ENCODE assay signal across 8 mouse cellular contexts in genomic region chr15:89149271-89150040, GRCm38 (mm10). TPM values are rescaled to one million over a fixed set of nuclear protein-coding genes. Genes with fewer than 3 reads are reported as not detected.
A peak's percentile ranks its signal among the peaks of the same experiment; 100 is the strongest.
DNase-seq lines count a peak whose midpoint lies in the region; ATAC-seq and TF ChIP-seq lines count a peak whose summit lies in the region.

Gene Mapk11 (minus strand): TSS chr15:89149628.

- ATAC-seq in G1E (ENCODE audit: extremely low read depth, insufficient number of reproducible peaks, low FRiP score, poor library complexity, severe bottlenecking) = no peak; the same call in 1 of the 2 replicates
- peak; percentile 63 for ATAC-seq in forebrain, embryonic 11.5 days (replicated peaks; ENCODE audit: low FRiP score)
- ATAC-seq in hindbrain, embryonic 15.5 days (ENCODE audit: low FRiP score, low read depth) = peak; percentile 70

- H3K4me3 ChIP-seq in G1E (ENCODE audit: low read depth, low read length) = peak within 1 kb of the TSS; percentile 69; the same call in 1 of the 2 replicates
- peak within 1 kb of the TSS; percentile 61 for H3K4me3 ChIP-seq in forebrain, embryonic 11.5 days (ENCODE audit: low read depth, low read length)
- H3K4me3 ChIP-seq in hindbrain, embryonic 15.5 days = peak within 1 kb of the TSS; percentile 82
- H3K4me3 ChIP-seq in midbrain, embryonic 10.5 days = peak within 1 kb of the TSS; percentile 78

- no peak for TF ChIP-seq CTCF in G1E (IDR thresholded peaks at IDR 0.05; ENCODE audit: low read depth, low read length)

- intact Hi-C loops in left cerebral cortex, postnatal 4 days (cut with DNase I) = no loop called here

- peak within 1 kb of the TSS; percentile 84 for H3K27ac ChIP-seq in forebrain, embryonic 11.5 days (ENCODE audit: low read depth, low read length)
- peak within 1 kb of the TSS; percentile 91 for H3K27ac ChIP-seq in hindbrain, embryonic 15.5 days (replicated peaks)
- peak within 1 kb of the TSS; percentile 96 for H3K27ac ChIP-seq in midbrain, embryonic 10.5 days (replicated peaks)

- no peaks in the 10 kb centered on the region for H3K9me3 ChIP-seq in G1E (replicated peaks)
- no peaks in the 10 kb centered on the region for H3K9me3 ChIP-seq in forebrain, embryonic 11.5 days (ENCODE audit: control insufficient read depth, low read length)
- no peaks in the 10 kb centered on the region for H3K9me3 ChIP-seq in hindbrain, embryonic 15.5 days
- no peaks in the 10 kb centered on the region for H3K9me3 ChIP-seq in midbrain, embryonic 10.5 days (replicated peaks)

- peak; percentile 83 for DNase-seq in CD4-positive helper T cell, adult 2 months (ENCODE audit: low read depth, low spot score)
- DNase-seq in G1E (ENCODE audit: low spot score) = peak; percentile 27
- DNase-seq in forebrain, embryonic 11.5 days (ENCODE audit: low spot score) = peak; percentile 85
- peak; percentile 65 for DNase-seq in left cerebral cortex, postnatal 4 days
- DNase-seq in midbrain, embryonic 10.5 days (ENCODE audit: low spot score) = peak; percentile 74
- peak; percentile 54 to 73 for DNase-seq in thymus, adult 18-20 months
- DNase-seq in adipocyte (ENCODE audit: low spot score) = no peak

- H3K4me1 ChIP-seq in G1E (ENCODE audit: insufficient read depth, low read depth, low read length) = peaks cover 17% of the 10 kb centered on the region
- H3K4me1 ChIP-seq in forebrain, embryonic 11.5 days (replicated peaks; ENCODE audit: control insufficient read depth, insufficient read depth, low read length) = peaks cover 32% of the 10 kb centered on the region
- H3K4me1 ChIP-seq in hindbrain, embryonic 15.5 days (replicated peaks) = peaks cover 49% of the 10 kb centered on the region
- H3K4me1 ChIP-seq in midbrain, embryonic 10.5 days = peaks cover 69% of the 10 kb centered on the region

- H3K4me2 ChIP-seq in forebrain, embryonic 11.5 days (ENCODE audit: low read depth, low read length, severe bottlenecking) = peak within 1 kb of the TSS; percentile 90
- peak within 1 kb of the TSS; percentile 85 for H3K4me2 ChIP-seq in hindbrain, embryonic 15.5 days

- H3K9ac ChIP-seq in forebrain, embryonic 11.5 days (ENCODE audit: low read length) = peak within 1 kb of the TSS; percentile 93
- H3K9ac ChIP-seq in hindbrain, embryonic 15.5 days = peak within 1 kb of the TSS; percentile 82

- H3K36me3 ChIP-seq in G1E (replicated peaks) = no peaks in the 10 kb centered on the region
- H3K36me3 ChIP-seq in forebrain, embryonic 11.5 days (ENCODE audit: control insufficient read depth, insufficient read depth, low read length) = no peaks in the 10 kb centered on the region
- H3K36me3 ChIP-seq in hindbrain, embryonic 15.5 days = peaks cover 7% of the 10 kb centered on the region
- H3K36me3 ChIP-seq in midbrain, embryonic 10.5 days = peaks cover 31% of the 10 kb centered on the region

- H3K27me3 ChIP-seq in G1E (ENCODE audit: insufficient read depth, low read length) = peaks cover 52% of the 10 kb centered on the region
- no peaks in the 10 kb centered on the region for H3K27me3 ChIP-seq in forebrain, embryonic 11.5 days (ENCODE audit: control insufficient read depth, insufficient read depth, low read length)
- H3K27me3 ChIP-seq in hindbrain, embryonic 15.5 days = no peaks in the 10 kb centered on the region
- peaks cover 38% of the 10 kb centered on the region for H3K27me3 ChIP-seq in midbrain, embryonic 10.5 days (ENCODE audit: low read depth, poor library complexity, severe bottlenecking)

- under 1% methylated on average over 55 of the region's 61 CpGs for WGBS in forebrain, embryonic 11.5 days
- WGBS in hindbrain, embryonic 15.5 days = under 1% methylated on average over 41 of the region's 61 CpGs
- WGBS in midbrain, embryonic 10.5 days = under 1% methylated on average over 60 of the region's 61 CpGs

RNA-seq across cellular contexts. Expression of gene Mapk11, which starts in this region (rescaled TPM):
- total RNA-seq in G1E (2014; fragmentation: Nextera tagmentation) = not detected in 2 replicates
- total RNA-seq in G1E (2017) = 0.38 and 0.46 TPM in 2 replicates
- 0.07 TPM in 1 of 2 replicates, not detected in the other for polyA plus RNA-seq in G1E (2012)
- polyA plus RNA-seq in forebrain, embryonic 11.5 days (2014; fragmentation: Nextera tagmentation; extraction: Ambion mirVana) = 43.2 and 47.6 TPM in 2 replicates
- 27.3 and 28.3 TPM in 2 replicates for polyA plus RNA-seq in hindbrain, embryonic 15.5 days (2015; fragmentation: Nextera tagmentation; extraction: Ambion mirVana)
- 10 to 100 TPM; 34.4 to 36.6 TPM for total RNA-seq in left cerebral cortex, postnatal 4 days (2021)
- polyA plus RNA-seq in midbrain, embryonic 10.5 days (2016; fragmentation: Nextera tagmentation; extraction: Ambion mirVana) = 38.8 and 47.4 TPM in 2 replicates

Comparison
In these comparisons a context has a peak if more than half of its experiments do, and no peak if none do; other contexts are left out.
1. RNA of gene Mapk11 (total RNA-seq): 34.4 to 36.6 TPM in left cerebral cortex, postnatal 4 days; 0.38 to 0.46 TPM in G1E; every median in the first group is over 10 times any median in the second.
2. RNA of gene Mapk11 (polyA plus RNA-seq): 43.2 to 47.6 TPM in forebrain, embryonic 11.5 days, 38.8 to 47.4 TPM in midbrain, embryonic 10.5 days and 27.3 to 28.3 TPM in hindbrain, embryonic 15.5 days; 0.07 TPM in G1E; every median in the first group is over 10 times any median in the second.
3. Peak in DNase-seq and H3K4me3 ChIP-seq in G1E; RNA of the gene not detected or under 1 TPM.
4. Peak in every context shown above with its lines, with median percentiles within 50 percentile points of each other: H3K4me3 ChIP-seq and H3K27ac ChIP-seq.